Mouse (Mus musculus) left cerebral cortex, postnatal 36 days (tissue): ENCODE data around the gene Gal. TPM values are rescaled to one million over a fixed set of nuclear protein-coding genes. Genes with fewer than 3 reads are reported as not detected.

Source experiments
- DNase-seq, 2 experiments: peaks; one replicate each; pipeline ENCODE4 v3.0.0; 2021 to 2022; ENCODE audit warnings: low spot score in 2 of 2, mixed read lengths in 1 of 2
- intact Hi-C: fragments of 180-260 bp; cut with DNase I; formaldehyde crosslinking; loops from one replicate; pipeline ENCODE4 v1.15.1; 2025
- total RNA-seq, 2 experiments: library from RNA; stranded (reverse); gene quantifications; 2 replicates each; pipeline ENCODE4 v1.2.3; 2021

Gal gene
- total RNA-seq, 2 experiments from 2014 or later, result 0.52 TPM; not detected in 1

GRCm38 (mm10) chr19:3368276-3368675 is 46.1 kb downstream of the Gal start:
- intact Hi-C loops, result no loop called here
- no peak for DNase-seq

- intact Hi-C loops, result no loop called here
- no peak for DNase-seq
Observed at GRCm38 (mm10) chr19:3365089-3365488, 49.3 kb downstream of the Gal start.

- intact Hi-C loops, result no loop called here
- no peak for DNase-seq
Observed at GRCm38 (mm10) chr19:3363510-3363909, 50.8 kb downstream of the Gal start.

Other genes with a start within 250 kb of the Gal start
- 10 to 100 TPM; 49.8 to 55.3 TPM for gene Mrpl21, start 131.6 kb downstream of the Gal start, total RNA-seq
- gene Ighmbp2, start 131.5 kb downstream of the Gal start, total RNA-seq, result 10 to 100 TPM; 10.7 TPM
- 10 to 100 TPM; 25.5 to 31.1 TPM for gene Cpt1a, start 92.2 kb downstream of the Gal start, total RNA-seq
- under 1 TPM; 0.20 to 0.48 TPM for gene Tesmin, start 25.7 kb downstream of the Gal start, total RNA-seq
- 10 to 100 TPM; 73.8 to 81.5 TPM for gene Ppp6r3, start 161.2 kb upstream of the Gal start, total RNA-seq